Mouse (Mus musculus) liver, embryonic 14.5 days (tissue): ENCODE data around the gene Lamp2. TPM values are rescaled to one million over a fixed set of nuclear protein-coding genes. Genes with fewer than 3 reads are reported as not detected.
A peak's percentile ranks its signal among the peaks of the same experiment; 100 is the strongest.

Source experiments
- ATAC-seq: fragments of 200-750 bp; cut with Nextera tagmentation; 2 replicates; pipeline ENCODE4 v1.8.0; 2017; ENCODE audit warnings: moderate number of reproducible peaks, mild to moderate bottlenecking, moderate library complexity; ENCODE audit not compliant: insufficient read depth
- DNase-seq, 3 experiments: peaks; one replicate each; pipeline ENCODE4 v3.0.0-alpha.2; 2012 to 2013; ENCODE audit warnings: low read depth in 3 of 3, low spot score in 3 of 3
- H3K27ac ChIP-seq: fragments of 300-500 bp; sonication (generic); 2 replicates; pipeline ENCODE4 v1.5.1; 2014; ENCODE audit warnings: moderate library complexity, mild to moderate bottlenecking, control low read depth, inconsistent platforms
- H3K27me3 ChIP-seq: fragments of 300-500 bp; sonication (generic); 2 replicates; pipeline ENCODE4 v1.6.1; 2014; ENCODE audit warnings: mild to moderate bottlenecking, low read length, moderate library complexity; ENCODE audit not compliant: control insufficient read depth, insufficient read depth
- H3K36me3 ChIP-seq: fragments of 300-500 bp; sonication (generic); replicated peaks from 2 replicates; pipeline ENCODE4 v1.6.1; 2014; ENCODE audit warnings: low read depth; ENCODE audit not compliant: control insufficient read depth, insufficient read depth
- H3K4me1 ChIP-seq, 2 experiments: fragments of 200-500 bp in 1 of 2; fragments of 300-500 bp in 1 of 2; sonication (generic) in 1 of 2; replicated peaks; 2 replicates each; pipeline ENCODE4 v1.6.1; 2012 to 2014; ENCODE audit warnings: antibody characterized with exemption in 1 of 2, inconsistent platforms in 1 of 2, low read length in 1 of 2; ENCODE audit not compliant: control insufficient read depth in 2 of 2, insufficient read depth in 2 of 2
- H3K4me2 ChIP-seq: fragments of 300-500 bp; sonication (generic); 2 replicates; pipeline ENCODE4 v1.6.1; 2014; ENCODE audit warnings: low read depth, mild to moderate bottlenecking, control low read depth, moderate library complexity
- H3K4me3 ChIP-seq, 2 experiments: fragments of 200-500 bp in 1 of 2; fragments of 300-500 bp in 1 of 2; sonication (generic) in 1 of 2; 2 replicates each; pipeline ENCODE4 v1.5.1; 2012 to 2014; ENCODE audit warnings: low read depth in 2 of 2, low read length in 2 of 2, mild to moderate bottlenecking in 2 of 2, control low read depth in 1 of 2, inconsistent platforms in 1 of 2, moderate library complexity in 1 of 2; ENCODE audit not compliant: insufficient read depth in 1 of 2
- H3K9ac ChIP-seq: fragments of 300-500 bp; sonication (generic); replicated peaks from 2 replicates; pipeline ENCODE4 v1.6.1; 2014; ENCODE audit warnings: mild to moderate bottlenecking, control low read depth, moderate library complexity
- H3K9me3 ChIP-seq: fragments of 300-500 bp; sonication (generic); 2 replicates; pipeline ENCODE4 v1.6.1; 2016; ENCODE audit warnings: low read length, mixed read lengths; ENCODE audit not compliant: control insufficient read depth
- CTCF ChIP-seq: IDR thresholded peaks from 2 replicates; pipeline ENCODE4 v1.5.1; 2016; ENCODE audit warnings: antibody characterized with exemption, low read depth, control low read depth
- EP300 ChIP-seq: IDR thresholded peaks from 2 replicates; pipeline ENCODE4 v1.6.1; 2016; ENCODE audit warnings: antibody characterized with exemption, low read depth
- WGBS: fragments of 180-500 bp; shearing (Covaris S2); extraction: QIAGEN DNeasy Blood & Tissue Kit; methylation state at CpG from one replicate; pipeline ENCODE4 v1.1.7; 2014; ENCODE audit not compliant: insufficient replicate concordance; 5-methylcytosine and 5-hydroxymethylcytosine counted together
- polyA plus RNA-seq, 2 experiments: library from polyadenylated mRNA; depleted of rRNA in 1 of 2; stranded (reverse) in 1 of 2; unstranded in 1 of 2; fragments of >200 nt; fragmentation: Nextera tagmentation in 1 of 2; extraction: Ambion mirVana in 1 of 2; gene quantifications; 2 replicates each; pipeline versions ENCODE4 v1.2.1 to v1.2.3; 2012 to 2014

The Lamp2 gene
- polyA plus RNA-seq, 2 experiments, result 30.6 to 79.2 TPM

DNA sequence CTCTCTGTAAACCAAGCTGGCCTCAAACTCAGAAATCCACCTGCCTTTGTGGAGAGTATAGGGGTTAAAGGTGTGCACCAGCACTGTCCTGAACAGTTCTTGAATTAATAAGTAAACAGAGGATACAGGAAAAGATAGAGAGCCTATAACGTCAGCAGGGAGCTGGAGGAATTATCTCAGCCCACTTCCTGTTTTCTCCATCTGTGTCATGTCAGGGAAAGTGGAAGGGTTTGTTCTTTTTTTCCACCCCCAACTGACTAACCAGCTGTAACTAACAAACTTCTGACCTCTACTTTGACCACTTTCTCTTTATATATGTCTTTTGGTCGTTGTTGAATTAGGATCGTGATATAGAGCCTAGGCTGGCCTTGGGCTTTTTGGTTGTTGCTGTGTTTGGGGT is 4.6 kb upstream of the Lamp2 start:
- no peak for TF ChIP-seq CTCF
- TF ChIP-seq EP300, result no peak
- DNase-seq, result no peak
- WGBS, result 35% methylated on average over 3 of the region's 3 CpGs
- Histone ChIP-seq H3K27ac (no peak overlapping the region), H3K4me3 (no peak overlapping the region), H3K9ac (no peak overlapping the region), H3K27me3 (no peaks in the 10 kb centered on the region), H3K36me3 (no peaks in the 10 kb centered on the region), H3K9me3 (no peaks in the 10 kb centered on the region), H3K4me2 (no peak overlapping the region), H3K4me1 (no peaks in the 10 kb centered on the region; a peak in 1 of 4 replicates)
- no peak for ATAC-seq

DNA sequence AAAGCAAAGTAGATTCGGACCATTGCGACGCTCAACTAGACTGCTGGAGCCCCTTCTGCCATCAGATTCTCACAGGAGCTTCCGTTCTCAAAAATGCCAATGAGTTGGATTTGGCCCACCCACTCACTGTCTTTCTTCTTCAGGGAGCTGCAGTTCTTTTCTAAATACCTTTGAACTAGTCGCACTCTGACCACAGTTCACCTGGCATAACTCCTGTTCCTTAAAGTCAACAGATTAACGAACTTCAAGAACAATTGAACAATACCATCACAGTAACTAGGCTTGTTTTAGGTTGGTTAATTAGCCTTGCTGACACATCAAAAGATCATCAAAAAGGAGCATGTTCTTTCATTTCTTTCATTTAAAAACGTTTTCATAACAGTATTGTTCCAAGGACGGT is 2.8 kb upstream of the Lamp2 start:
- H3K9ac ChIP-seq, result no peak overlapping the region
- H3K4me1 ChIP-seq, result no peaks in the 10 kb centered on the region; a peak in 1 of 4 replicates
- WGBS, result 77% methylated on average over 8 of the region's 8 CpGs
- H3K4me2 ChIP-seq, result no peak overlapping the region
- no peak for DNase-seq
- H3K9me3 ChIP-seq, result no peaks in the 10 kb centered on the region
- ATAC-seq, result no peak
- no peak overlapping the region for H3K4me3 ChIP-seq
- no peaks in the 10 kb centered on the region for H3K36me3 ChIP-seq
- H3K27me3 ChIP-seq, result no peaks in the 10 kb centered on the region
- H3K27ac ChIP-seq, result no peak overlapping the region
- no peak for TF ChIP-seq CTCF
- TF ChIP-seq EP300, result no peak

DNA sequence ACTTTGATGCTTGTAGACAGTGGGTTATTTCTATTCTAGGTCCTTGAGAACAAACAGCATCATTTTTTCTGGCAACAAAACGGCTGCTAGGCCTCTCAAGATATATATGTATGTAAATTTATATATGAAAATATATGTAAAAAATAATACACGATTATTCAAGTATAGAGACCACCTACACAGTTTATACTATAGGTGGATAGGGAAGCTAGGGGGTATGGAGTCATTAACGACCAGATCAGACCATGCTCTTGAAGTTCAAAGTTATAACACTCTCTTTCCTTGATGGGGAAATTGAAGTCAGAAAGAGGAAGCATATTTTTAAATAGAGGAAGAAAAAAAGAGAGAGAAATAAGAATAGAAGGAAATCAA is 367 bp upstream of the Lamp2 start:
- no peak overlapping the region for H3K9ac ChIP-seq
- no peaks in the 10 kb centered on the region for H3K27me3 ChIP-seq
- no peaks in the 10 kb centered on the region; a peak in 1 of 4 replicates for H3K4me1 ChIP-seq
- DNase-seq (no peak), ATAC-seq (no peak)
- no peaks in the 10 kb centered on the region for H3K9me3 ChIP-seq
- H3K4me2 ChIP-seq, result peak overlapping the region; percentile 73; the same call in 1 of the 2 replicates
- no peak for TF ChIP-seq CTCF
- TF ChIP-seq EP300, result no peak
- H3K36me3 ChIP-seq, result no peaks in the 10 kb centered on the region
- WGBS, result 18% methylated on average over 3 of the region's 3 CpGs
- H3K27ac ChIP-seq, result no peak overlapping the region
- no peak overlapping the region; a peak in 1 of 4 replicates for H3K4me3 ChIP-seq

DNA sequence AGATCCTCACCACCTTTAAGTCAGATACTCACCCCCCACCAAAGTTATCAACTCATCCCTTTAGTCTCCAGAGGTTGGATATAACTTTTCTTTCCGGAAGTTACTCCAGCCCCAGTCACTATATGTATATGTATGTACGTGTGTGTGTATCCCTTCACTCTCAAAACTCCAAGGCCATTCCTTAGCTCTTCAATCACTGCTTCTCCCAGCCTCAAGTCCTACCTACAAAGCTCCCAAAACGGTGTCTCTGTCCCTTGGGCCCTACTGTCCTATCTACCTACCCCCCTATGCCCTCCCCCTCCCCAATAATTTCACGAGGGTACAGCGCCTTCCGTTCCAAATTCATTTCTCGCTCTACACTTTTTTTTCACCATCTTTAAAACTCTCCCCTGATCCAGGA is 780 bp downstream of the Lamp2 start:
- H3K9ac ChIP-seq, result peak overlapping the region; percentile 79
- no peak for DNase-seq
- no peak for TF ChIP-seq EP300
- no peak for TF ChIP-seq CTCF
- H3K4me2 ChIP-seq, result peak overlapping the region; percentile 73
- H3K36me3 ChIP-seq, result no peaks in the 10 kb centered on the region
- H3K27ac ChIP-seq, result no peak overlapping the region
- no peaks in the 10 kb centered on the region for H3K4me1 ChIP-seq
- H3K9me3 ChIP-seq, result no peaks in the 10 kb centered on the region
- 0 out of 2 replicates have a peak, but pooled peaks have one; percentile 5 for ATAC-seq
- 14% methylated on average over 7 of the region's 7 CpGs for WGBS
- H3K27me3 ChIP-seq, result no peaks in the 10 kb centered on the region
- H3K4me3 ChIP-seq, result peak overlapping the region; percentile 76 to 98

DNA sequence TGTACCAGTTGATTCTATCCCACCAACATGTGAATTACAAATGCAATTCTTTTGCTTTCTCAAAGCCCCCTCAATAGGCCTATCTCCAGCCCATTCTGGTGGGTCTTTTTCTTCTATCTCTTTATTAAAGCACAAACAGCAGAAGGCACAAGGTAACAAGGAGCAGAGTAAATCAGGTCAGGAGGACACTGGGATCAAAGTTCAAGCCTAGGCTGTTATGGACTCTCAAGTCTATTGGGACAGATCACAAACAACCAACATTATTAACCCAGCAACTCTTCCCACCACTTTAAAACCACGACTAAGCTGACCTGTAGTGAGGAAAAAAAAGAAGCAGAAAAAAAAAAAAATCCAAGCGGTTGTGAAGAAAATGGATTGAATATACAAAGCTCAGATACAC is 1.4 kb downstream of the Lamp2 start:
- Histone ChIP-seq H3K4me2 (peak overlapping the region; percentile 73), H3K9me3 (no peaks in the 10 kb centered on the region), H3K27me3 (no peaks in the 10 kb centered on the region), H3K9ac (no peak overlapping the region), H3K4me1 (no peaks in the 10 kb centered on the region), H3K27ac (no peak overlapping the region), H3K36me3 (no peaks in the 10 kb centered on the region), H3K4me3 (peak overlapping the region in 1 of 2 experiments; percentile 76; a peak in 2 of 4 replicates)
- 26% methylated on average over 2 of the region's 2 CpGs for WGBS
- ATAC-seq (no peak), DNase-seq (no peak)
- TF ChIP-seq CTCF (no peak), EP300 (no peak)

DNA sequence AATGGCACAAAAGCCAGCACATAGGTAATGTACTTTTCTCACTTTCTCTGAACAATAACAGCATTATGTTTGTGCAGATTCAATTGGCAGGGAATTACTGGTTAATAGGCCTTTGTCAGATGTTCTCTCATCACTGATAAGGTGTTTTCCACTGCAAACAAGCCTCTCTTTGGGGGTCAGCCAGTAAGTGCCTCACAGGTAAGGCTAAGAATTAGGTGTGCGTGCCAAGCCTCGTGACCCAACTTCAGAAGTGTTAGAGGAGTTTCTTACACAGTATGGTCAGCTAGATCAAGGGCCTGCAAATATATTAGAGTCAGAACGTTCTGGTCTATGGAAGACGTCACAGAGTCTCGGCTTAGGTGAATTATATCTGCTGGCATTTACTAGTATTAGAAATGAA is 2.3 kb downstream of the Lamp2 start:
- Histone ChIP-seq H3K9me3 (no peaks in the 10 kb centered on the region), H3K4me2 (no peak overlapping the region), H3K27ac (no peak overlapping the region), H3K9ac (no peak overlapping the region), H3K4me1 (no peaks in the 10 kb centered on the region), H3K4me3 (no peak overlapping the region), H3K27me3 (no peaks in the 10 kb centered on the region), H3K36me3 (no peaks in the 10 kb centered on the region)
- TF ChIP-seq EP300, result no peak
- TF ChIP-seq CTCF, result no peak
- DNase-seq (no peak), ATAC-seq (no peak)
- 79% methylated on average over 5 of the region's 5 CpGs for WGBS
